Mouse (Mus musculus): ENCODE data around the gene Prkch. TPM values are rescaled to one million over a fixed set of nuclear protein-coding genes. Genes with fewer than 3 reads are reported as not detected.

Gene Prkch
- polyA plus RNA-seq, 1 experiment, result 0.02 TPM

- Histone ChIP-seq H3ac (ENCODE audit: control insufficient read depth, insufficient read length, low read depth) (no peak overlapping the region), H3K36me3 (ENCODE audit: control insufficient read depth, insufficient read depth) (no peaks in the 10 kb centered on the region), H3K27me3 (ENCODE audit: control insufficient read depth, insufficient read depth, insufficient read length) (peaks cover 29% of the 10 kb centered on the region), H3K79me3 (ENCODE audit: low read depth) (no peaks in the 10 kb centered on the region), H3K79me2 (ENCODE audit: control insufficient read depth, insufficient read depth) (no peaks in the 10 kb centered on the region), H3K4me3 (ENCODE audit: insufficient read depth, poor library complexity, severe bottlenecking) (no peak overlapping the region)
- TF ChIP-seq MYOG (IDR thresholded peaks at IDR 0.05; ENCODE audit: control insufficient read depth, extremely low read depth, insufficient read length) (no peak), CTCF (IDR thresholded peaks at IDR 0.05; ENCODE audit: control insufficient read depth, insufficient read depth, insufficient read length) (no peak), MAX (IDR thresholded peaks at IDR 0.05) (no peak)
These were observed 49.1 kb downstream of the Prkch start for GRCm38 (mm10) chr12:73633707-73634106.

GRCm38 (mm10) chr12:73639571-73639970 lies 55.0 kb downstream of the Prkch start:
- H3K79me2 ChIP-seq (ENCODE audit: control insufficient read depth, insufficient read depth), result no peaks in the 10 kb centered on the region
- no peak for TF ChIP-seq CEBPB (IDR thresholded peaks at IDR 0.05; ENCODE audit: low read depth)
- no peak for TF ChIP-seq MYOG (IDR thresholded peaks at IDR 0.05; ENCODE audit: control insufficient read depth, extremely low read depth, insufficient read length)
- TF ChIP-seq MYOD1 (IDR thresholded peaks at IDR 0.05; ENCODE audit: control insufficient read depth, insufficient read length, low read depth), result no peak
- TF ChIP-seq CTCF (IDR thresholded peaks at IDR 0.05; ENCODE audit: control insufficient read depth, insufficient read depth, insufficient read length), result no peak
- TF ChIP-seq USF1 (IDR thresholded peaks at IDR 0.05; ENCODE audit: low read depth), result no peak
- no peak for TF ChIP-seq FOSL1 (IDR thresholded peaks at IDR 0.05; ENCODE audit: insufficient read depth, low read length, poor library complexity, severe bottlenecking)
- no peak for TF ChIP-seq MAX (IDR thresholded peaks at IDR 0.05)
- H3K36me3 ChIP-seq (ENCODE audit: control insufficient read depth, insufficient read depth), result no peaks in the 10 kb centered on the region
- H3K4me3 ChIP-seq (ENCODE audit: insufficient read depth, poor library complexity, severe bottlenecking), result no peak overlapping the region
- no peak overlapping the region for H3ac ChIP-seq (ENCODE audit: control insufficient read depth, insufficient read length, low read depth)
- no peaks in the 10 kb centered on the region for H3K79me3 ChIP-seq (ENCODE audit: low read depth)
- H3K27me3 ChIP-seq (ENCODE audit: control insufficient read depth, insufficient read depth, insufficient read length), result peaks cover 27% of the 10 kb centered on the region

- Histone ChIP-seq H3K79me3 (ENCODE audit: low read depth) (no peaks in the 10 kb centered on the region), H3K36me3 (ENCODE audit: control insufficient read depth, insufficient read depth) (no peaks in the 10 kb centered on the region), H3K4me3 (ENCODE audit: insufficient read depth, poor library complexity, severe bottlenecking) (no peak overlapping the region), H3K27me3 (ENCODE audit: control insufficient read depth, insufficient read depth, insufficient read length) (peaks cover 31% of the 10 kb centered on the region), H3ac (ENCODE audit: control insufficient read depth, insufficient read length, low read depth) (no peak overlapping the region), H3K79me2 (ENCODE audit: control insufficient read depth, insufficient read depth) (no peaks in the 10 kb centered on the region)
- no peak for TF ChIP-seq MYOD1 (IDR thresholded peaks at IDR 0.05; ENCODE audit: control insufficient read depth, insufficient read length, low read depth)
- no peak for TF ChIP-seq MYOG (IDR thresholded peaks at IDR 0.05; ENCODE audit: control insufficient read depth, extremely low read depth, insufficient read length)
- TF ChIP-seq CTCF (IDR thresholded peaks at IDR 0.05; ENCODE audit: control insufficient read depth, insufficient read depth, insufficient read length), result no peak
These were observed 56.6 kb downstream of the Prkch start for GRCm38 (mm10) chr12:73641183-73641582.

DNA sequence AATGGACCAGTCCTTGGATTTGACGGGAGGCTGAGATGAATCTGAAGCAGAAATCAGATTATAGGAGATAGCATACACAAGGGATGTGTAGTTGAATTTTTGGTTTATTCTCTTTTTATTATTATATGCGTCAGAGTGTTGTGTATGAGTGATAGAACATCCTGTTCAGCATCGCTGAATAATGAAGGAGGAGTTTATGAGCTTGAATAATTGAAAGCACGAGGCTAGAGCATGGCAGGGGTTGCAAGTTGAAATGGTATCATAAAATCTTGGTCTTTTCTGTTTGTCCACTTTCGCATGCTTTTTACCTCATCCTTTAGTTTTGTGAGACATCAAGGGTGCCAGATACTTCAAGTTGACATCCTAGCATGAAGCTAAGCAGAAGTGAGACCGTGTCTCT lies 60.6 kb downstream of the Prkch start:
- no peaks in the 10 kb centered on the region for H3K36me3 ChIP-seq (ENCODE audit: control insufficient read depth, insufficient read depth)
- peaks cover 18% of the 10 kb centered on the region for H3K27me3 ChIP-seq (ENCODE audit: control insufficient read depth, insufficient read depth, insufficient read length)
- no peak for TF ChIP-seq USF1 (IDR thresholded peaks at IDR 0.05; ENCODE audit: low read depth)
- no peak for TF ChIP-seq MYOG (IDR thresholded peaks at IDR 0.05; ENCODE audit: control insufficient read depth, extremely low read depth, insufficient read length)
- TF ChIP-seq CTCF (IDR thresholded peaks at IDR 0.05; ENCODE audit: control insufficient read depth, insufficient read depth, insufficient read length), result no peak
- TF ChIP-seq MYOD1 (IDR thresholded peaks at IDR 0.05; ENCODE audit: control insufficient read depth, insufficient read length, low read depth), result no peak
- no peak for TF ChIP-seq CEBPB (IDR thresholded peaks at IDR 0.05; ENCODE audit: low read depth)
- no peak for TF ChIP-seq MAX (IDR thresholded peaks at IDR 0.05)
- TF ChIP-seq FOSL1 (IDR thresholded peaks at IDR 0.05; ENCODE audit: insufficient read depth, low read length, poor library complexity, severe bottlenecking), result no peak
- no peaks in the 10 kb centered on the region for H3K79me3 ChIP-seq (ENCODE audit: low read depth)
- H3K4me3 ChIP-seq (ENCODE audit: insufficient read depth, poor library complexity, severe bottlenecking), result no peak overlapping the region
- H3K79me2 ChIP-seq (ENCODE audit: control insufficient read depth, insufficient read depth), result no peaks in the 10 kb centered on the region
- H3ac ChIP-seq (ENCODE audit: control insufficient read depth, insufficient read length, low read depth), result no peak overlapping the region

DNA sequence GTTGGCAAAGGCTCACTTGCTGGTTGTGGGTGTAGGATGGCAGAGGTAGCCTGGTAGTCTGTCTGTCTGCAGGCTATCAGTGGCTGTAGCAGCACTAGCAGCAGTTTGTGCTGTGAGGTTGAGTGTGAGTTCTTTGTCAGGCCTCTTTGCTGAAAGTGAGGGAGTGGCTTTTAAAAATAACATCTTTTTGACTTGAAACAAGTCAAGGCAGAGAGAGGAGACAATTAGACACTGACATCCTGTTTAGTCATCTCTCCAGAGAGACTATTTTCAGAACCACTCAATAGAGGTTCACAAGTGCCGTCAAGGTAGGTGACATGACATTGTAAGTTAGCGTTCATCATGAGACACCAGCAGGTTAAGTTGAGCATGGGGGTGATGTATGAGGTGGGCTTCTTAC lies 63.1 kb downstream of the Prkch start:
- Histone ChIP-seq H3K79me3 (ENCODE audit: low read depth) (no peaks in the 10 kb centered on the region), H3K27me3 (ENCODE audit: control insufficient read depth, insufficient read depth, insufficient read length) (peaks cover 19% of the 10 kb centered on the region), H3K4me3 (ENCODE audit: insufficient read depth, poor library complexity, severe bottlenecking) (no peak overlapping the region), H3K79me2 (ENCODE audit: control insufficient read depth, insufficient read depth) (no peaks in the 10 kb centered on the region), H3K36me3 (ENCODE audit: control insufficient read depth, insufficient read depth) (no peaks in the 10 kb centered on the region), H3ac (ENCODE audit: control insufficient read depth, insufficient read length, low read depth) (no peak overlapping the region)
- no peak for TF ChIP-seq MYOG (IDR thresholded peaks at IDR 0.05; ENCODE audit: control insufficient read depth, extremely low read depth, insufficient read length)
- no peak for TF ChIP-seq CTCF (IDR thresholded peaks at IDR 0.05; ENCODE audit: control insufficient read depth, insufficient read depth, insufficient read length)
- no peak for TF ChIP-seq FOSL1 (IDR thresholded peaks at IDR 0.05; ENCODE audit: insufficient read depth, low read length, poor library complexity, severe bottlenecking)
- no peak for TF ChIP-seq USF1 (IDR thresholded peaks at IDR 0.05; ENCODE audit: low read depth)
- TF ChIP-seq CEBPB (IDR thresholded peaks at IDR 0.05; ENCODE audit: low read depth), result no peak
- TF ChIP-seq MAX (IDR thresholded peaks at IDR 0.05), result no peak
- no peak for TF ChIP-seq MYOD1 (IDR thresholded peaks at IDR 0.05; ENCODE audit: control insufficient read depth, insufficient read length, low read depth)

GRCm38 (mm10) chr12:73656568-73657204 lies 72.1 kb downstream of the Prkch start:
- no peaks in the 10 kb centered on the region for H3K79me2 ChIP-seq (ENCODE audit: control insufficient read depth, insufficient read depth)
- no peaks in the 10 kb centered on the region for H3K36me3 ChIP-seq (ENCODE audit: control insufficient read depth, insufficient read depth)
- no peak overlapping the region for H3K4me3 ChIP-seq (ENCODE audit: insufficient read depth, poor library complexity, severe bottlenecking)
- no peak overlapping the region for H3ac ChIP-seq (ENCODE audit: control insufficient read depth, insufficient read length, low read depth)
- no peaks in the 10 kb centered on the region for H3K79me3 ChIP-seq (ENCODE audit: low read depth)
- TF ChIP-seq CEBPB (IDR thresholded peaks at IDR 0.05; ENCODE audit: low read depth) (no peak), MAX (IDR thresholded peaks at IDR 0.05) (no peak), FOSL1 (IDR thresholded peaks at IDR 0.05; ENCODE audit: insufficient read depth, low read length, poor library complexity, severe bottlenecking) (no peak), USF1 (IDR thresholded peaks at IDR 0.05; ENCODE audit: low read depth) (no peak), MYOG (IDR thresholded peaks at IDR 0.05; ENCODE audit: control insufficient read depth, extremely low read depth, insufficient read length) (no peak), CTCF (IDR thresholded peaks at IDR 0.05; ENCODE audit: control insufficient read depth, insufficient read depth, insufficient read length) (no peak), MYOD1 (IDR thresholded peaks at IDR 0.05; ENCODE audit: control insufficient read depth, insufficient read length, low read depth) (no peak)
- H3K27me3 ChIP-seq (ENCODE audit: control insufficient read depth, insufficient read depth, insufficient read length), result peaks cover 49% of the 10 kb centered on the region
